Mouse (Mus musculus) lung, embryonic 14.5 days (tissue): ENCODE results near the gene Nav3. TPM values are rescaled to one million over a fixed set of nuclear protein-coding genes. Genes with fewer than 3 reads are reported as not detected.

ENCODE experiments used
- ATAC-seq: fragments of 200-750 bp; cut with Nextera tagmentation; 2 replicates; pipeline ENCODE4 v1.8.0; 2017; ENCODE audit warnings: mild to moderate bottlenecking, moderate TSS enrichment, moderate library complexity; ENCODE audit not compliant: insufficient read depth
- DNase-seq: peaks from one replicate; pipeline ENCODE4 v3.0.0-alpha.2; 2015
- H3K27ac ChIP-seq: fragments of 300-500 bp; sonication (generic); 2 replicates; pipeline ENCODE4 v1.5.1; 2014; ENCODE audit warnings: low read depth, mild to moderate bottlenecking, moderate library complexity
- H3K27me3 ChIP-seq: fragments of 300-500 bp; sonication (generic); 2 replicates; pipeline ENCODE4 v1.6.1; 2014; ENCODE audit warnings: low read length, control low read depth; ENCODE audit not compliant: insufficient read depth
- H3K36me3 ChIP-seq: fragments of 300-500 bp; sonication (generic); 2 replicates; pipeline ENCODE4 v1.6.1; 2014; ENCODE audit warnings: control low read depth; ENCODE audit not compliant: insufficient read depth
- H3K4me1 ChIP-seq: fragments of 300-500 bp; sonication (generic); 2 replicates; pipeline ENCODE4 v1.6.1; 2014; ENCODE audit warnings: antibody characterized with exemption, control low read depth; ENCODE audit not compliant: insufficient read depth
- H3K4me2 ChIP-seq: fragments of 300-500 bp; sonication (generic); 2 replicates; pipeline ENCODE4 v1.6.1; 2014; ENCODE audit warnings: mild to moderate bottlenecking
- H3K4me3 ChIP-seq: fragments of 300-500 bp; sonication (generic); 2 replicates; pipeline ENCODE4 v1.5.1; 2014; ENCODE audit warnings: low read depth, low read length
- H3K9ac ChIP-seq: fragments of 300-500 bp; sonication (generic); 2 replicates; pipeline ENCODE4 v1.6.1; 2014
- H3K9me3 ChIP-seq: fragments of 300-500 bp; sonication (generic); 2 replicates; pipeline ENCODE4 v1.6.1; 2016; ENCODE audit warnings: low read depth, low read length, control low read depth
- CTCF ChIP-seq: IDR thresholded peaks from 2 replicates; pipeline ENCODE4 v1.5.1; 2016; ENCODE audit warnings: antibody characterized with exemption, low read depth
- WGBS: fragments of 180-500 bp; shearing (Covaris S2); extraction: QIAGEN DNeasy Blood & Tissue Kit; methylation state at CpG from one replicate; pipeline ENCODE4 v1.1.7; 2014; 5-methylcytosine and 5-hydroxymethylcytosine counted together
- polyA plus RNA-seq: library from polyadenylated mRNA; unstranded; fragments of >200 nt; fragmentation: Nextera tagmentation; extraction: Ambion mirVana; gene quantifications from 2 replicates; pipeline ENCODE4 v1.2.1, GENCODE M21; 2014

Nav3 gene
- polyA plus RNA-seq, 1 experiment from 2014 or later, result 3.7 TPM

- no peak overlapping the region; the same call in 1 of the 2 replicates for H3K9ac ChIP-seq
- no peaks in the 10 kb centered on the region for H3K27me3 ChIP-seq
- peak overlapping the region; percentile 17; the same call in 1 of the 2 replicates for H3K4me3 ChIP-seq
- TF ChIP-seq CTCF, result peak; percentile 97
- H3K4me1 ChIP-seq, result no peaks in the 10 kb centered on the region
- peak overlapping the region; percentile 56 for H3K4me2 ChIP-seq
- H3K27ac ChIP-seq, result no peak overlapping the region
- peak; percentile 95 for ATAC-seq
- WGBS, result 10% methylated on average over 6 of the region's 6 CpGs
- H3K9me3 ChIP-seq, result no peaks in the 10 kb centered on the region
- H3K36me3 ChIP-seq, result no peaks in the 10 kb centered on the region
- DNase-seq, result peak; percentile 90
These were observed 535.3 kb downstream of the Nav3 start for GRCm38 (mm10) chr10:109920607-109921187.

GRCm38 (mm10) chr10:109919515-109919914 lies 536.5 kb downstream of the Nav3 start:
- Histone ChIP-seq H3K4me1 (no peaks in the 10 kb centered on the region), H3K4me2 (no peak overlapping the region), H3K4me3 (no peak overlapping the region), H3K27ac (no peak overlapping the region), H3K27me3 (no peaks in the 10 kb centered on the region), H3K36me3 (no peaks in the 10 kb centered on the region), H3K9ac (no peak overlapping the region), H3K9me3 (no peaks in the 10 kb centered on the region)
- no peak for ATAC-seq
- WGBS, result 43% methylated on average over 1 of the region's 1 CpGs
- TF ChIP-seq CTCF, result peak; percentile 33
- peak; percentile 42 for DNase-seq

GRCm38 (mm10) chr10:109907206-109907605 lies 548.8 kb downstream of the Nav3 start:
- Histone ChIP-seq H3K4me2 (no peak overlapping the region), H3K4me1 (no peaks in the 10 kb centered on the region), H3K9ac (no peak overlapping the region), H3K27ac (no peak overlapping the region), H3K36me3 (no peaks in the 10 kb centered on the region), H3K9me3 (no peaks in the 10 kb centered on the region), H3K4me3 (no peak overlapping the region), H3K27me3 (no peaks in the 10 kb centered on the region)
- TF ChIP-seq CTCF, result no peak
- DNase-seq, result no peak
- WGBS, result 57% methylated on average over 4 of the region's 4 CpGs
- no peak for ATAC-seq

- Histone ChIP-seq H3K4me2 (no peak overlapping the region), H3K9ac (no peak overlapping the region), H3K27ac (no peak overlapping the region), H3K27me3 (no peaks in the 10 kb centered on the region), H3K9me3 (no peaks in the 10 kb centered on the region), H3K4me3 (no peak overlapping the region), H3K36me3 (no peaks in the 10 kb centered on the region), H3K4me1 (no peaks in the 10 kb centered on the region)
- 27% methylated on average over 6 of the region's 6 CpGs for WGBS
- ATAC-seq (no peak), DNase-seq (no peak)
- no peak for TF ChIP-seq CTCF
These were observed 549.6 kb downstream of the Nav3 start for GRCm38 (mm10) chr10:109906413-109906785.

GRCm38 (mm10) chr10:109905649-109906412 lies 550.2 kb downstream of the Nav3 start:
- no peak overlapping the region for H3K4me3 ChIP-seq
- 26% methylated on average over 9 of the region's 9 CpGs for WGBS
- H3K27me3 ChIP-seq, result no peaks in the 10 kb centered on the region
- H3K4me2 ChIP-seq, result no peak overlapping the region
- DNase-seq (no peak), ATAC-seq (no peak)
- TF ChIP-seq CTCF, result no peak
- no peak overlapping the region for H3K27ac ChIP-seq
- H3K9me3 ChIP-seq, result no peaks in the 10 kb centered on the region
- no peak overlapping the region for H3K9ac ChIP-seq
- H3K4me1 ChIP-seq, result no peaks in the 10 kb centered on the region
- H3K36me3 ChIP-seq, result no peaks in the 10 kb centered on the region

- H3K9ac ChIP-seq, result no peak overlapping the region
- DNase-seq (no peak), ATAC-seq (no peak)
- no peaks in the 10 kb centered on the region for H3K9me3 ChIP-seq
- no peaks in the 10 kb centered on the region for H3K36me3 ChIP-seq
- no peak overlapping the region for H3K27ac ChIP-seq
- TF ChIP-seq CTCF, result no peak
- no peak overlapping the region for H3K4me2 ChIP-seq
- 75% methylated on average over 1 of the region's 1 CpGs for WGBS
- H3K27me3 ChIP-seq, result no peaks in the 10 kb centered on the region
- no peaks in the 10 kb centered on the region for H3K4me1 ChIP-seq
- H3K4me3 ChIP-seq, result no peak overlapping the region
These were observed 551.2 kb downstream of the Nav3 start for GRCm38 (mm10) chr10:109904841-109905240.

GRCm38 (mm10) chr10:109903701-109904555 lies 552.1 kb downstream of the Nav3 start:
- Histone ChIP-seq H3K27me3 (no peaks in the 10 kb centered on the region), H3K4me2 (no peak overlapping the region), H3K36me3 (no peaks in the 10 kb centered on the region), H3K4me3 (no peak overlapping the region), H3K4me1 (no peaks in the 10 kb centered on the region), H3K27ac (no peak overlapping the region), H3K9ac (no peak overlapping the region), H3K9me3 (no peaks in the 10 kb centered on the region)
- WGBS, result 67% methylated on average over 17 of the region's 17 CpGs
- ATAC-seq (no peak), DNase-seq (no peak)
- no peak for TF ChIP-seq CTCF
